12 mouse cellular contexts compared by ENCODE assay signal in the genomic region with DNA sequence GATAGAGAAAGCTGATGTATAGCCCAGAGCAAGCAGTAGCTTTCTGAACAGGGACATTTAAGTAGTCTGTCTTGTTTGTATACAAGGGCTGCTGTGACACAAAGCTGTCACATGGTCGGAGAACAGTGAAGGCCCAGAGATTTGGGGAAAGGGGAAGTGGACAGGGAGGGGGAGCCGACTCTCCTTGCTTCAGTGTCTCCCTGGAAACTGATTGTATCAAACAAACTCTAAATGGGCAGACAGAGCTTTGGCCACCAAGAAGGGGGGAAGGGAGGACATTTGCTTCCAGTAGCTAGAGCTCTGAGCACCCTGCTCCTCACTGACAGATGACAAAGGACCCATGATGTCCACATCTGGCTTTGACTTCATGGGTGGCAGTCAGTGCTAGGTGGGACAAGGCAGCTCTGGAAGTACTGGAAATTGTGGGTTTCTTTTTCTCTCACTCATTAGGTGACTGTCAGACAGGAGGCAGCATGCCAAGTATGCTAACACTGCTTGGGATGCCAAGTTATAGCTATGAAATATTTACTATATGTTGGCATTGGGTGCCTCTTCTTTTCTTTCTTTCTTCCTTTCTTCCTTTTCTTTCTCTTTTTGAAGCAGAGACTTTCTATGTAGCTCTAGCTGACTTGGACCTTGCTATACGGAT. TPM values are rescaled to one million over a fixed set of nuclear protein-coding genes. Genes with fewer than 3 reads are reported as not detected.
DNase-seq lines count a peak whose midpoint lies in the region; ATAC-seq lines count a peak whose summit lies in the region.
"Had no signal": no experiment of that assay in that cellular context is flagged by ENCODE, and none has a peak within 500 bp of the region (broad histone marks: within the 10 kb centered on the region; RNA-seq: fewer than 3 reads in every experiment).

No protein-coding gene starts in this region.

- 37% methylated on average over 3 of the region's 3 CpGs for WGBS in hindbrain, embryonic 12.5 days
- WGBS in hindbrain, embryonic 11.5 days: 42% methylated on average over 3 of the region's 3 CpGs
- 40% methylated on average over 3 of the region's 3 CpGs for WGBS in lung, embryonic 15.5 days
- WGBS in forebrain, embryonic 15.5 days: 34% methylated on average over 3 of the region's 3 CpGs
- 33% methylated on average over 3 of the region's 3 CpGs for WGBS in hindbrain, embryonic 15.5 days

- peaks cover 31% of the 10 kb centered on the region for H3K4me1 ChIP-seq in hindbrain, embryonic 12.5 days
- H3K4me1 ChIP-seq in hindbrain, embryonic 11.5 days (replicated peaks; ENCODE audit: control insufficient read depth, insufficient read depth, low read length): peaks cover 5% of the 10 kb centered on the region; the same call in 1 of the 2 replicates
- peaks cover 32% of the 10 kb centered on the region for H3K4me1 ChIP-seq in lung, embryonic 15.5 days
- peaks cover 44% of the 10 kb centered on the region for H3K4me1 ChIP-seq in forebrain, embryonic 15.5 days
- peaks cover 43% of the 10 kb centered on the region for H3K4me1 ChIP-seq in hindbrain, embryonic 15.5 days (replicated peaks)

- no peak for DNase-seq in hindbrain, embryonic 11.5 days (ENCODE audit: low spot score)
- DNase-seq in lung, postnatal 36 days: no peak
- no peak for DNase-seq in ovary, postnatal 10 days (ENCODE audit: low spot score)
- DNase-seq in Muller cell, postnatal 12 days (ENCODE audit: inconsistent ontology term): no peak
- DNase-seq: kidney, adult 9 months had no signal

- H3K4me3 ChIP-seq in hindbrain, embryonic 12.5 days: no peak overlapping the region
- no peak overlapping the region for H3K4me3 ChIP-seq in hindbrain, embryonic 11.5 days (ENCODE audit: low read depth, low read length)
- no peak overlapping the region for H3K4me3 ChIP-seq in lung, embryonic 15.5 days
- no peak overlapping the region for H3K4me3 ChIP-seq in forebrain, embryonic 15.5 days
- H3K4me3 ChIP-seq in hindbrain, embryonic 15.5 days: no peak overlapping the region
- H3K4me3 ChIP-seq: embryonic facial prominence, embryonic 15.5 days; heart, embryonic 10.5 days had no signal

- H3K4me2 ChIP-seq in hindbrain, embryonic 12.5 days (replicated peaks): no peak overlapping the region
- H3K4me2 ChIP-seq in hindbrain, embryonic 11.5 days (replicated peaks; ENCODE audit: low read depth, low read length): no peak overlapping the region
- no peak overlapping the region for H3K4me2 ChIP-seq in lung, embryonic 15.5 days
- no peak overlapping the region for H3K4me2 ChIP-seq in forebrain, embryonic 15.5 days (replicated peaks)
- H3K4me2 ChIP-seq in hindbrain, embryonic 15.5 days: no peak overlapping the region
- H3K4me2 ChIP-seq: embryonic facial prominence, embryonic 15.5 days; liver, embryonic 11.5 days had no signal

- peak; percentile 24 for ATAC-seq in hindbrain, embryonic 12.5 days (ENCODE audit: low FRiP score)
- ATAC-seq in hindbrain, embryonic 11.5 days (ENCODE audit: low FRiP score): no peak
- ATAC-seq in lung, embryonic 15.5 days (ENCODE audit: borderline replicate concordance, extremely low read depth, low FRiP score, low TSS enrichment): no peak
- no peak for ATAC-seq in forebrain, embryonic 15.5 days (replicated peaks)
- peak; percentile 68 for ATAC-seq in hindbrain, embryonic 15.5 days (ENCODE audit: low FRiP score, low read depth)

- H3K36me3 ChIP-seq in hindbrain, embryonic 12.5 days: no peaks in the 10 kb centered on the region
- no peaks in the 10 kb centered on the region for H3K36me3 ChIP-seq in hindbrain, embryonic 11.5 days (ENCODE audit: control insufficient read depth, insufficient read depth, low read length)
- H3K36me3 ChIP-seq in lung, embryonic 15.5 days: no peaks in the 10 kb centered on the region
- no peaks in the 10 kb centered on the region for H3K36me3 ChIP-seq in forebrain, embryonic 15.5 days
- no peaks in the 10 kb centered on the region for H3K36me3 ChIP-seq in hindbrain, embryonic 15.5 days
- H3K36me3 ChIP-seq: embryonic facial prominence, embryonic 15.5 days; heart, embryonic 10.5 days had no signal

- H3K9ac ChIP-seq in hindbrain, embryonic 12.5 days: no peak overlapping the region
- H3K9ac ChIP-seq in hindbrain, embryonic 11.5 days (ENCODE audit: low read depth, low read length): no peak overlapping the region
- H3K9ac ChIP-seq in lung, embryonic 15.5 days: 0 out of 2 replicates have a peak overlapping the region, but pooled peaks have one; percentile 5
- H3K9ac ChIP-seq in forebrain, embryonic 15.5 days (replicated peaks): no peak overlapping the region
- H3K9ac ChIP-seq in hindbrain, embryonic 15.5 days: no peak overlapping the region
- H3K9ac ChIP-seq: embryonic facial prominence, embryonic 15.5 days had no signal

- H3K27ac ChIP-seq in hindbrain, embryonic 12.5 days: peak overlapping the region; percentile 44; the same call in 1 of the 2 replicates
- no peak overlapping the region for H3K27ac ChIP-seq in hindbrain, embryonic 11.5 days (ENCODE audit: low read depth, low read length)
- no peak overlapping the region for H3K27ac ChIP-seq in lung, embryonic 15.5 days
- peak overlapping the region; percentile 70 for H3K27ac ChIP-seq in forebrain, embryonic 15.5 days (replicated peaks)
- peak overlapping the region; percentile 31 for H3K27ac ChIP-seq in hindbrain, embryonic 15.5 days (replicated peaks)
- H3K27ac ChIP-seq: embryonic facial prominence, embryonic 15.5 days; heart, embryonic 10.5 days had no signal

- H3K27me3 ChIP-seq in hindbrain, embryonic 12.5 days: no peaks in the 10 kb centered on the region
- no peaks in the 10 kb centered on the region for H3K27me3 ChIP-seq in hindbrain, embryonic 11.5 days (ENCODE audit: control insufficient read depth, insufficient read depth, low read length)
- H3K27me3 ChIP-seq in lung, embryonic 15.5 days: peaks cover 13% of the 10 kb centered on the region
- no peaks in the 10 kb centered on the region for H3K27me3 ChIP-seq in forebrain, embryonic 15.5 days
- H3K27me3 ChIP-seq in hindbrain, embryonic 15.5 days: no peaks in the 10 kb centered on the region

- no peaks in the 10 kb centered on the region for H3K9me3 ChIP-seq in hindbrain, embryonic 12.5 days (replicated peaks)
- no peaks in the 10 kb centered on the region for H3K9me3 ChIP-seq in hindbrain, embryonic 11.5 days (ENCODE audit: control insufficient read depth, low read length)
- H3K9me3 ChIP-seq in lung, embryonic 15.5 days: no peaks in the 10 kb centered on the region
- H3K9me3 ChIP-seq in forebrain, embryonic 15.5 days: no peaks in the 10 kb centered on the region
- no peaks in the 10 kb centered on the region for H3K9me3 ChIP-seq in hindbrain, embryonic 15.5 days
- H3K9me3 ChIP-seq: embryonic facial prominence, embryonic 15.5 days; heart, embryonic 10.5 days had no signal

RNA-seq across cellular contexts. Expression of a gene that starts 5.8 kb away (rescaled TPM):
- polyA plus RNA-seq in hindbrain, embryonic 12.5 days (2016; fragmentation: Nextera tagmentation; extraction: Ambion mirVana): 64.0 and 64.9 TPM in 2 replicates
- polyA plus RNA-seq in hindbrain, embryonic 11.5 days (2014; fragmentation: Nextera tagmentation; extraction: Ambion mirVana): 60.7 and 81.7 TPM in 2 replicates
- polyA plus RNA-seq in lung, embryonic 15.5 days (2015; fragmentation: Nextera tagmentation; extraction: Ambion mirVana): 74.0 and 77.2 TPM in 2 replicates
- 84.3 and 85.1 TPM in 2 replicates for polyA plus RNA-seq in forebrain, embryonic 15.5 days (2015; fragmentation: Nextera tagmentation; extraction: Ambion mirVana)
- polyA plus RNA-seq in hindbrain, embryonic 15.5 days (2015; fragmentation: Nextera tagmentation; extraction: Ambion mirVana): 49.3 and 50.7 TPM in 2 replicates

Comparison
In these comparisons a context has a peak if more than half of its experiments do, and no peak if none do; other contexts are left out.
1. ATAC-seq: peak in hindbrain, embryonic 12.5 days (single experiment) and hindbrain, embryonic 15.5 days (single experiment); none in hindbrain, embryonic 11.5 days (single experiment), lung, embryonic 15.5 days (single experiment) and forebrain, embryonic 15.5 days (single experiment).
2. H3K27ac ChIP-seq: peak in hindbrain, embryonic 12.5 days (single experiment), forebrain, embryonic 15.5 days (single experiment) and hindbrain, embryonic 15.5 days (single experiment); none in hindbrain, embryonic 11.5 days (single experiment) and lung, embryonic 15.5 days (single experiment).